Mouse (Mus musculus): Measurements from ENCODE around the gene Sesn2.

DNA sequence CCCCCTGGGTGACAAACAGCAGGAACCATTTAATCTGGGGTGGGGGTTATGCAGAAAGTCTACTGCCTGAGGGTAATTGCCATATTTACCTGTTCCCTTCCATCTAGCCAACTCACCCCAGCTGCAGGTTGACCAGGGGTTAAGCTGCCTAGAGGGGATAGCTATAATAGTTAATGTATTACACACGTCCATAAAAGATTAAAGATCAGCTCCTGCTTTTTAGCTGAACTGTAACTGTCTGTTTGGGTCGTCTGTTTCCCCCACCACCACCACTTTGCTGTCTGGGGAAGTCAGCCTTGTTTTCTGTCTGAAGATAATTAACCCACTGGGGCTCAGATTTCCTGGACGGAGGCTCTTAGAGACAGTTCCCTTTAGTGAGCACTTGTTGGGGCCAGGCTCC is 40.4 kb downstream of the Sesn2 start:
- TF ChIP-seq CTCF (IDR thresholded peaks at IDR 0.05; ENCODE audit: borderline replicate concordance, insufficient read depth, low read length) (no peak), POLR2A (IDR thresholded peaks at IDR 0.05; ENCODE audit: low read depth, low read length) (no peak)

Measured in embryonic fibroblast, embryonic 13.5 days (primary cell).